Mouse (Mus musculus) G1E (cell line): ENCODE data around the gene Lrrc31.

Experiments
- CTCF ChIP-seq: IDR thresholded peaks from 2 replicates; pipeline ENCODE4 v1.5.1; 2012; ENCODE audit warnings: low read depth, low read length, inconsistent platforms, mixed read lengths
- GATA1 ChIP-seq: IDR thresholded peaks from 2 replicates; pipeline ENCODE4 v1.6.1; 2012; ENCODE audit warnings: borderline replicate concordance, low read length, inconsistent platforms, mixed read lengths
- TAL1 ChIP-seq: conservative IDR thresholded peaks from 2 replicates; pipeline ENCODE4 v1.6.1; 2012; ENCODE audit warnings: low read depth, low read length, inconsistent platforms, mixed read lengths

GRCm38 (mm10) chr3:30644207-30644606 is 55.4 kb downstream of the Lrrc31 start, which contains the start of gene Lrriq4:
- TF ChIP-seq CTCF (no peak), TAL1 (no peak), GATA1 (no peak)
